Mouse (Mus musculus): ENCODE measurements around the gene Adipoq.

DNA sequence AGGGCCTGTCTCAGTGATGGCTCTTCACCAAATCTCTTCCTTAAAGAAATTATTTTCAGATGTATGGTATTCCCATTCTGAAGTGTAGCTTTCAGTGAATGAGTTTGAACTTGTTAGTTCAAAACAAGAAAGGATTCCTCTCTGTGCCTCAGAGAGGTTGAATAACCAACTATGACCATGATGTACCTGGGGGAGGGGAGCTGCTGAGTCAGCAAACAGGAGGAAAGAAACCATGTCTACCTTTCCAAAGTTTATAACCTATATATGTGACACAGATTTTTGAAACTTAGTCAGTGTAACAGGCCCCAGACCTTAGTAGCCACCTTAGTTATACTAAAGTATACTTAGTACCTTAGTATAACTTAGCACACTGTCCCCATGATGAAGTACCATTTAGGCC, 55.2 kb downstream of the Adipoq start:
- TF ChIP-seq MAX (IDR thresholded peaks at IDR 0.05) (no peak), CTCF (IDR thresholded peaks at IDR 0.05; ENCODE audit: control insufficient read depth, insufficient read depth, insufficient read length) (no peak), MYOG (IDR thresholded peaks at IDR 0.05; ENCODE audit: control insufficient read depth, extremely low read depth, insufficient read length) (no peak)

All from C2C12 (cell line).